Mouse (Mus musculus) forebrain, embryonic 13.5 days (tissue): ENCODE measurements around the gene Pde12. TPM values are rescaled to one million over a fixed set of nuclear protein-coding genes. Genes with fewer than 3 reads are reported as not detected.
A peak's percentile ranks its signal among the peaks of the same experiment; 100 is the strongest.

Experiments
- ATAC-seq: fragments of 200-750 bp; cut with Nextera tagmentation; 2 replicates; pipeline ENCODE4 v1.8.0; 2017
- H3K27ac ChIP-seq: fragments of 300-500 bp; sonication (generic); 2 replicates; pipeline ENCODE4 v1.5.1; 2015; ENCODE audit warnings: inconsistent platforms, mild to moderate bottlenecking, moderate library complexity
- H3K27me3 ChIP-seq: fragments of 300-500 bp; sonication (generic); 2 replicates; pipeline ENCODE4 v1.6.1; 2015; ENCODE audit warnings: mild to moderate bottlenecking, inconsistent platforms
- H3K36me3 ChIP-seq: fragments of 300-500 bp; sonication (generic); 2 replicates; pipeline ENCODE4 v1.6.1; 2015; ENCODE audit warnings: mild to moderate bottlenecking, inconsistent platforms; ENCODE audit not compliant: poor library complexity, severe bottlenecking
- H3K4me1 ChIP-seq: fragments of 300-500 bp; sonication (generic); 2 replicates; pipeline ENCODE4 v1.6.1; 2015; ENCODE audit warnings: inconsistent platforms
- H3K4me2 ChIP-seq: fragments of 300-500 bp; sonication (generic); 2 replicates; pipeline ENCODE4 v1.6.1; 2015; ENCODE audit warnings: inconsistent platforms, mild to moderate bottlenecking, moderate library complexity
- H3K4me3 ChIP-seq: fragments of 300-500 bp; sonication (generic); 2 replicates; pipeline ENCODE4 v1.5.1; 2015; ENCODE audit warnings: mild to moderate bottlenecking, inconsistent platforms
- H3K9ac ChIP-seq: fragments of 300-500 bp; sonication (generic); 2 replicates; pipeline ENCODE4 v1.6.1; 2015; ENCODE audit warnings: mild to moderate bottlenecking, inconsistent platforms
- H3K9me3 ChIP-seq: fragments of 300-500 bp; sonication (generic); replicated peaks from 2 replicates; pipeline ENCODE4 v1.6.1; 2016; ENCODE audit warnings: inconsistent platforms
- WGBS: fragments of 180-500 bp; shearing (Covaris S2); methylation state at CpG from one replicate; pipeline ENCODE4 v1.1.7; 2015; 5-methylcytosine and 5-hydroxymethylcytosine counted together
- polyA plus RNA-seq: library from polyadenylated mRNA; unstranded; fragments of >200 nt; fragmentation: Nextera tagmentation; extraction: Ambion mirVana; gene quantifications from 2 replicates; pipeline ENCODE4 v1.2.1, GENCODE M21; 2015

The Pde12 gene
- polyA plus RNA-seq, 1 experiment from 2014 or later = 11.3 TPM

- WGBS = 1% methylated on average over 73 of the region's 73 CpGs
- H3K4me1 ChIP-seq = peaks cover 33% of the 10 kb centered on the region
- H3K9ac ChIP-seq = peak overlapping the region; percentile 93
- H3K9me3 ChIP-seq = no peaks in the 10 kb centered on the region
- peak overlapping the region; percentile 98 for H3K4me3 ChIP-seq
- H3K27me3 ChIP-seq = no peaks in the 10 kb centered on the region
- H3K36me3 ChIP-seq = peaks cover 19% of the 10 kb centered on the region
- H3K27ac ChIP-seq = peak overlapping the region; percentile 90
- peak overlapping the region; percentile 100 for H3K4me2 ChIP-seq
- ATAC-seq = peak; percentile 60
Observed at GRCm38 (mm10) chr14:26668371-26669291, 1.1 kb downstream of the Pde12 start.

GRCm38 (mm10) chr14:26667991-26668370, 1.7 kb downstream of the Pde12 start:
- H3K4me1 ChIP-seq = peaks cover 33% of the 10 kb centered on the region
- H3K4me2 ChIP-seq = peak overlapping the region; percentile 100
- WGBS = 33% methylated on average over 6 of the region's 6 CpGs
- H3K27ac ChIP-seq = no peak overlapping the region
- H3K36me3 ChIP-seq = peaks cover 19% of the 10 kb centered on the region
- peak overlapping the region; percentile 93 for H3K9ac ChIP-seq
- peak overlapping the region; percentile 98 for H3K4me3 ChIP-seq
- no peaks in the 10 kb centered on the region for H3K9me3 ChIP-seq
- no peak for ATAC-seq
- H3K27me3 ChIP-seq = no peaks in the 10 kb centered on the region

DNA sequence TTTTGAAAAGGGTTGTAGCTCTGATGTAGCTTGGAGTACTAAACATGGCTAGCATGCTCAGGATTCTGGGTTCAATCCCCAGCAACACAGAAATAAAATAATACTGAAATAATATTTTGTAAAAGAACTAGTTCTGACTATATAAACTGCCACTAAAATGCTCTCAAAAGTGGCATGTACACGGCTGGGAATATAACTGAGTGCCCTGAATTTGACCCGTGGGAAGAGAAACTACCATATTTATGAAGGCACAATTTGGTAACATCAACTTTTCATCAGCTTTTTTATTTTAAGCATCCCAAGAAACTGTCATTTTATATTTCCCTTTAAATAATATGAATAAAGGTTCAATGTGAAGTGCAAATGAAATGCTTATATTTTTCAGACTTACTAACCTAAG, 5.8 kb downstream of the Pde12 start:
- WGBS = 91% methylated on average over 2 of the region's 2 CpGs
- H3K27ac ChIP-seq = no peak overlapping the region
- no peak for ATAC-seq
- no peak overlapping the region for H3K4me3 ChIP-seq
- no peak overlapping the region for H3K9ac ChIP-seq
- no peaks in the 10 kb centered on the region for H3K27me3 ChIP-seq
- no peaks in the 10 kb centered on the region for H3K9me3 ChIP-seq
- peaks cover 39% of the 10 kb centered on the region for H3K36me3 ChIP-seq
- no peak overlapping the region for H3K4me2 ChIP-seq
- peaks cover 27% of the 10 kb centered on the region for H3K4me1 ChIP-seq

DNA sequence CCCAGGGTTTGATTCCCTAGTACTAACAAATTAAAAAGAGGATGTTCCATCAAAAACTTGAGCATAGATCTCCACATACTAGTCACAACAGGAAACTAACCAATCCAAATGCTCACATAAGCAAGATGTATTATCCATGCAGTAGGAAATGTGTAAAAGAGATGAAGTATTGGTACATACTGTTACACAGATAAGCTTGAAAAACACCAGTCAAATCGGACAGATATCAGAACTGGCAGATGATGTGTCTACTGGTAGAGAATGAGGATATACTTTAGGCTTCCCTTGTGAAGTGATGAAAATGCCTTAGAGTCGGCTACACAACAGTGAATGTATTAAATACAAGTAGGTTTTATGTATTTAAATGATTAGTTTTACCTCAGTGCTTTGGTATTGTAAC, 7.2 kb downstream of the Pde12 start:
- no peak for ATAC-seq
- no peak overlapping the region for H3K9ac ChIP-seq
- H3K4me1 ChIP-seq = peaks cover 16% of the 10 kb centered on the region
- no peak overlapping the region for H3K27ac ChIP-seq
- H3K27me3 ChIP-seq = no peaks in the 10 kb centered on the region
- H3K4me3 ChIP-seq = no peak overlapping the region
- no peaks in the 10 kb centered on the region for H3K9me3 ChIP-seq
- peaks cover 48% of the 10 kb centered on the region for H3K36me3 ChIP-seq
- 91% methylated on average over 2 of the region's 2 CpGs for WGBS
- no peak overlapping the region for H3K4me2 ChIP-seq

GRCm38 (mm10) chr14:26662016-26662415, 7.7 kb downstream of the Pde12 start:
- peaks cover 53% of the 10 kb centered on the region for H3K36me3 ChIP-seq
- H3K9me3 ChIP-seq = no peaks in the 10 kb centered on the region
- H3K4me3 ChIP-seq = no peak overlapping the region
- no peaks in the 10 kb centered on the region for H3K27me3 ChIP-seq
- peaks cover 11% of the 10 kb centered on the region for H3K4me1 ChIP-seq
- WGBS = 91% methylated on average over 3 of the region's 3 CpGs
- no peak overlapping the region for H3K27ac ChIP-seq
- no peak overlapping the region for H3K4me2 ChIP-seq
- ATAC-seq = no peak
- H3K9ac ChIP-seq = no peak overlapping the region

DNA sequence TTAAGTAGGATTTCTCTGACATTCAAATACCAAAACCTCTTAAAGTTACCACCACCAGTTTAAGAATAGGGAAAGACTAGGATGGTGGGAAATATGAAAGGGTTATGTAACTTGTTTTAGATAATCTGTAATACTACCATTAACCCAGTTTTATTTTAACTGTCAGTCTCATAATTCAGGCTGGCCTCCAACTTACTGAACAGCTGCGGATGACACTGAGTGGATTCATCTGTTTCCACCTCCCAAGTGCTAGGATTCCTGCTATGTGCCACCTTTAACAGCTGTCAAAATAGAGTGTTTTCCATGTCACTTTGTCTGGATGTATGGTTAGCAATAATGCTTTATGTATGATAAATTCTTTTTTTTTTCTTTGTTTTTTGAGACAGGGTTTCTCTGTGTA, 9.4 kb downstream of the Pde12 start:
- H3K27me3 ChIP-seq = no peaks in the 10 kb centered on the region
- 92% methylated on average over 1 of the region's 1 CpGs for WGBS
- H3K4me2 ChIP-seq = no peak overlapping the region
- H3K36me3 ChIP-seq = peaks cover 53% of the 10 kb centered on the region
- no peaks in the 10 kb centered on the region for H3K4me1 ChIP-seq
- no peak overlapping the region for H3K9ac ChIP-seq
- H3K4me3 ChIP-seq = no peak overlapping the region
- H3K9me3 ChIP-seq = no peaks in the 10 kb centered on the region
- H3K27ac ChIP-seq = no peak overlapping the region
- no peak for ATAC-seq

GRCm38 (mm10) chr14:26658178-26658577, 11.5 kb downstream of the Pde12 start:
- H3K4me1 ChIP-seq = no peaks in the 10 kb centered on the region
- no peak for ATAC-seq
- H3K9me3 ChIP-seq = no peaks in the 10 kb centered on the region
- H3K4me2 ChIP-seq = no peak overlapping the region
- H3K27ac ChIP-seq = no peak overlapping the region
- no peak overlapping the region for H3K9ac ChIP-seq
- H3K36me3 ChIP-seq = peaks cover 64% of the 10 kb centered on the region
- no peaks in the 10 kb centered on the region for H3K27me3 ChIP-seq
- no peak overlapping the region for H3K4me3 ChIP-seq

- Histone ChIP-seq H3K36me3 (peaks cover 68% of the 10 kb centered on the region), H3K9ac (no peak overlapping the region), H3K27me3 (no peaks in the 10 kb centered on the region), H3K27ac (no peak overlapping the region), H3K4me2 (no peak overlapping the region), H3K4me3 (no peak overlapping the region), H3K9me3 (no peaks in the 10 kb centered on the region), H3K4me1 (peaks cover 3% of the 10 kb centered on the region; the same call in 1 of the 2 replicates)
- no peak for ATAC-seq
Observed at GRCm38 (mm10) chr14:26651901-26652300, 17.8 kb downstream of the Pde12 start.

DNA sequence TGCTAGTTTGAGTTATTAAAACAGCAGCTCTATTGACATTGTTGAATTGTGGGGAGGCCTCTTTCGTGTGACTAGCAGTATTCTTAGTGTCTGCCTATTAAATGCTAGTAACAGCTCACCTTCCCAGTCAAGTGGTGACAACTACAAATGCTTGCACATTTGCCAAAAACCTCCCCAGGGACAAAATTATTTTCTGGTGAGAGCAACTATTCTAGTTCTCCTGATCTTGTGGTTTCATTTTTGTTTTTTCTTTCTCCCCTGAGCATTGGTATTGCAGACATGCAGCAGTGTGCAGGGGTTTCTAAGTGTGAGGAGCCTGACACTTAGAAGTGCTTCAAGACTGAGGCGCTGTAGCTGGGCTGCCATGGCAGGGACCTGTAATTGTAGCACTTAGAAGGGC, 21.9 kb downstream of the Pde12 start:
- Histone ChIP-seq H3K9ac (no peak overlapping the region), H3K27me3 (no peaks in the 10 kb centered on the region), H3K9me3 (no peaks in the 10 kb centered on the region), H3K4me1 (peaks cover 23% of the 10 kb centered on the region), H3K4me2 (no peak overlapping the region), H3K27ac (no peak overlapping the region), H3K4me3 (no peak overlapping the region), H3K36me3 (peaks cover 35% of the 10 kb centered on the region)
- 89% methylated on average over 2 of the region's 2 CpGs for WGBS
- no peak for ATAC-seq

GRCm38 (mm10) chr14:26645989-26646650, 23.6 kb downstream of the Pde12 start:
- Histone ChIP-seq H3K4me3 (no peak overlapping the region), H3K4me2 (peak overlapping the region; percentile 44), H3K27ac (peak overlapping the region; percentile 66), H3K27me3 (no peaks in the 10 kb centered on the region), H3K9me3 (no peaks in the 10 kb centered on the region), H3K36me3 (peaks cover 23% of the 10 kb centered on the region), H3K4me1 (peaks cover 28% of the 10 kb centered on the region), H3K9ac (no peak overlapping the region)
- 29% methylated on average over 5 of the region's 5 CpGs for WGBS
- peak; percentile 65; the same call in 1 of the 2 replicates for ATAC-seq

DNA sequence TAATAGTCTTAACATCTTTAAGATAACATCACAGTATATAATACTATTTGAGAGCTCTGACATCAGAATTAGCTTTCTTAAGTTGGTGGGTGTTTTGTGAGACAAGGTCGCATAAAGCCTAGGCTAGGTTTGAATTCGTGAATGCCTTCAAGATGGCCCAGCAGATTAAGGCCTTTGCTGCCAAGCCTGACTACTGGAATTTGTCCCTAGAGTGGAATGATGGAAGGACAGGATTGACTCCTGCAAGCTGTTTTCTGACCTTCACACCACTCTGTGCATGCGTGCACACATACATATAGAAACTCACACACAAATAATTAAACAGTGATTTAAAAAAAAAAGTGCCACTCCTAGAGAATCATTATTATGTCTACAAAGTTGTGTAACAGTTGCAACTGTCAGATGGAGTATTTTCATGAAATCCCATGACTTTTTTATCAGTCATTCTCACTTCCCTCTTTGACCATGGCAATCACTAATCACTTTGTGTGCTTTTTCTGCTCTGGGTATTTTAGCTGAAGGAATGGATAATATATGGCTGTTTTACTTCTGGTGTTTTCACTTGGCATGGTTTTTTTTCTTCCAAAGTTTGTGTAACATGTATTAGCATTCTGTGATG, 26.6 kb downstream of the Pde12 start:
- no peak overlapping the region for H3K27ac ChIP-seq
- H3K4me1 ChIP-seq = peaks cover 46% of the 10 kb centered on the region
- H3K4me2 ChIP-seq = no peak overlapping the region
- no peaks in the 10 kb centered on the region for H3K9me3 ChIP-seq
- no peaks in the 10 kb centered on the region for H3K27me3 ChIP-seq
- no peak overlapping the region for H3K4me3 ChIP-seq
- H3K9ac ChIP-seq = no peak overlapping the region
- no peak for ATAC-seq
- H3K36me3 ChIP-seq = peaks cover 8% of the 10 kb centered on the region
- WGBS = 81% methylated on average over 3 of the region's 3 CpGs

GRCm38 (mm10) chr14:26639961-26640360, 29.7 kb downstream of the Pde12 start:
- Histone ChIP-seq H3K9ac (peak overlapping the region; percentile 91), H3K4me1 (peaks cover 39% of the 10 kb centered on the region), H3K4me2 (peak overlapping the region; percentile 78), H3K27me3 (no peaks in the 10 kb centered on the region), H3K4me3 (peak overlapping the region; percentile 95), H3K9me3 (no peaks in the 10 kb centered on the region), H3K36me3 (no peaks in the 10 kb centered on the region), H3K27ac (no peak overlapping the region)
- 48% methylated on average over 2 of the region's 2 CpGs for WGBS
- ATAC-seq = no peak
